Mouse (Mus musculus) stomach, postnatal 0 days (tissue): Measurements from ENCODE around the gene C2cd4c.

Experiments used
- CTCF ChIP-seq: IDR thresholded peaks from 2 replicates; pipeline ENCODE4 v1.5.1; 2016; ENCODE audit warnings: antibody characterized with exemption, low read depth, mild to moderate bottlenecking, moderate library complexity
- EP300 ChIP-seq: optimal IDR thresholded peaks from 2 replicates; pipeline ENCODE3; 2016; ENCODE audit warnings: antibody characterized with exemption

- TF ChIP-seq CTCF (no peak), EP300 (no peak)
Observed at GRCm38 (mm10) chr10:79584021-79584420, 29.8 kb downstream of the C2cd4c start.
